Mouse (Mus musculus): ENCODE results near the gene Prss2. TPM values are rescaled to one million over a fixed set of nuclear protein-coding genes. Genes with fewer than 3 reads are reported as not detected.
"Not testable (repeated sequence)": the region's sequence is repeated elsewhere in the genome, so short reads cannot be mapped to it uniquely, and the experiment has no call there.

Gene Prss2
- polyA plus RNA-seq (2015; fragmentation: Nextera tagmentation; extraction: Ambion mirVana): 141 and 187 TPM in 2 replicates

- Histone ChIP-seq H3K4me2 (no peak within 1 kb of the TSS), H3K27ac (no peak within 1 kb of the TSS), H3K36me3 (no peaks in the 10 kb centered on the region), H3K4me3 (replicated peaks) (no peak within 1 kb of the TSS), H3K27me3 (replicated peaks) (no peaks in the 10 kb centered on the region), H3K4me1 (no peaks in the 10 kb centered on the region), H3K9me3 (no peaks in the 10 kb centered on the region), H3K9ac (no peak within 1 kb of the TSS)
- 71% methylated on average over 1 of the region's 1 CpGs for WGBS
- ATAC-seq (ENCODE audit: insufficient read depth, low FRiP score, low read depth): no peak
Measured at GRCm38 (mm10) chr6:41521487-41521886, at the start of gene Prss2. Prss2 (plus strand) TSS chr6:41521787.

GRCm38 (mm10) chr6:41499374-41499773 is 22.2 kb upstream of the Prss2 start:
- Histone ChIP-seq H3K9me3 (no peaks in the 10 kb centered on the region), H3K4me2 (no peak overlapping the region)

GRCm38 (mm10) chr6:41504915-41505314 is 16.7 kb upstream of the Prss2 start:
- 80% methylated on average over 2 of the region's 2 CpGs for WGBS
- Histone ChIP-seq H3K4me2 (no peak overlapping the region), H3K27me3 (replicated peaks) (no peaks in the 10 kb centered on the region), H3K36me3 (no peaks in the 10 kb centered on the region), H3K9ac (no peak overlapping the region), H3K27ac (no peak overlapping the region), H3K9me3 (no peaks in the 10 kb centered on the region), H3K4me3 (replicated peaks) (no peak overlapping the region), H3K4me1 (no peaks in the 10 kb centered on the region)
- no peak for ATAC-seq (ENCODE audit: insufficient read depth, low FRiP score, low read depth)

More at GRCm38 (mm10) chr6:41499374-41499773, 22.2 kb upstream of the Prss2 start:
- Histone ChIP-seq H3K4me3 (replicated peaks) (no peak overlapping the region), H3K27me3 (replicated peaks) (no peaks in the 10 kb centered on the region), H3K36me3 (no peaks in the 10 kb centered on the region), H3K9ac (no peak overlapping the region), H3K27ac (no peak overlapping the region), H3K4me1 (no peaks in the 10 kb centered on the region)
- WGBS: 86% methylated on average over 3 of the region's 3 CpGs
- ATAC-seq (ENCODE audit: insufficient read depth, low FRiP score, low read depth): no peak

- Histone ChIP-seq H3K27me3 (replicated peaks) (no peaks in the 10 kb centered on the region), H3K4me3 (replicated peaks) (no peak overlapping the region), H3K9ac (no peak overlapping the region), H3K4me2 (no peak overlapping the region), H3K9me3 (no peaks in the 10 kb centered on the region), H3K27ac (no peak overlapping the region), H3K36me3 (no peaks in the 10 kb centered on the region), H3K4me1 (no peaks in the 10 kb centered on the region)
- 56% methylated on average over 6 of the region's 6 CpGs for WGBS
- no peak for ATAC-seq (ENCODE audit: insufficient read depth, low FRiP score, low read depth)
Measured at GRCm38 (mm10) chr6:41505323-41505722, 16.3 kb upstream of the Prss2 start.

- no peaks in the 10 kb centered on the region for H3K4me1 ChIP-seq
- H3K27me3 ChIP-seq (replicated peaks): no peaks in the 10 kb centered on the region
- no peak overlapping the region for H3K27ac ChIP-seq
- no peak overlapping the region for H3K9ac ChIP-seq
- no peak overlapping the region for H3K4me2 ChIP-seq
- no peak overlapping the region for H3K4me3 ChIP-seq (replicated peaks)
- ATAC-seq (ENCODE audit: insufficient read depth, low FRiP score, low read depth): no peak
- 64% methylated on average over 6 of the region's 6 CpGs for WGBS
- H3K9me3 ChIP-seq: no peaks in the 10 kb centered on the region
- H3K36me3 ChIP-seq: no peaks in the 10 kb centered on the region
Measured at GRCm38 (mm10) chr6:41518017-41518524, 3.5 kb upstream of the Prss2 start.

- no peaks in the 10 kb centered on the region for H3K4me1 ChIP-seq
- H3K9me3 ChIP-seq: no peaks in the 10 kb centered on the region
- no peaks in the 10 kb centered on the region for H3K27me3 ChIP-seq (replicated peaks)
- H3K27ac ChIP-seq: no peak overlapping the region
- no peak overlapping the region for H3K4me3 ChIP-seq (replicated peaks)
- H3K9ac ChIP-seq: no peak overlapping the region
- H3K4me2 ChIP-seq: no peak overlapping the region
- no peaks in the 10 kb centered on the region for H3K36me3 ChIP-seq
- ATAC-seq (ENCODE audit: insufficient read depth, low FRiP score, low read depth): no peak
Measured at GRCm38 (mm10) chr6:41526453-41526852, 4.9 kb downstream of the Prss2 start.

GRCm38 (mm10) chr6:41527402-41527801 is 5.8 kb downstream of the Prss2 start:
- Histone ChIP-seq H3K4me2 (no peak overlapping the region), H3K9ac (no peak overlapping the region), H3K4me3 (replicated peaks) (no peak overlapping the region), H3K4me1 (no peaks in the 10 kb centered on the region), H3K27me3 (replicated peaks) (no peaks in the 10 kb centered on the region), H3K36me3 (no peaks in the 10 kb centered on the region), H3K27ac (no peak overlapping the region), H3K9me3 (no peaks in the 10 kb centered on the region)
- ATAC-seq (ENCODE audit: insufficient read depth, low FRiP score, low read depth): no peak
- 55% methylated on average over 1 of the region's 1 CpGs for WGBS

- not testable (repeated sequence) for H3K27ac ChIP-seq; H3K4me3 ChIP-seq (replicated peaks); H3K27me3 ChIP-seq (replicated peaks); H3K9ac ChIP-seq; H3K9me3 ChIP-seq; H3K4me1 ChIP-seq; H3K36me3 ChIP-seq; H3K4me2 ChIP-seq; ATAC-seq (ENCODE audit: insufficient read depth, low FRiP score, low read depth)
- 5% methylated on average over 1 of the region's 2 CpGs for WGBS
Measured at GRCm38 (mm10) chr6:41529987-41530386, 8.4 kb downstream of the Prss2 start.

- no peak for ATAC-seq (ENCODE audit: insufficient read depth, low FRiP score, low read depth)
- no peaks in the 10 kb centered on the region for H3K4me1 ChIP-seq
- H3K27ac ChIP-seq: no peak overlapping the region
- no peaks in the 10 kb centered on the region for H3K9me3 ChIP-seq
- no peaks in the 10 kb centered on the region for H3K27me3 ChIP-seq (replicated peaks)
- H3K9ac ChIP-seq: no peak overlapping the region
- H3K4me2 ChIP-seq: no peak overlapping the region
- no peak overlapping the region for H3K4me3 ChIP-seq (replicated peaks)
- WGBS: 80% methylated on average over 4 of the region's 4 CpGs
- H3K36me3 ChIP-seq: no peaks in the 10 kb centered on the region
Measured at GRCm38 (mm10) chr6:41532181-41532580, 10.6 kb downstream of the Prss2 start.

GRCm38 (mm10) chr6:41532687-41533284 is 11.2 kb downstream of the Prss2 start:
- no peak overlapping the region for H3K4me2 ChIP-seq
- 84% methylated on average over 8 of the region's 8 CpGs for WGBS
- no peak overlapping the region for H3K9ac ChIP-seq
- H3K27me3 ChIP-seq (replicated peaks): no peaks in the 10 kb centered on the region
- H3K4me3 ChIP-seq (replicated peaks): no peak overlapping the region
- no peaks in the 10 kb centered on the region for H3K9me3 ChIP-seq
- H3K27ac ChIP-seq: no peak overlapping the region
- no peak for ATAC-seq (ENCODE audit: insufficient read depth, low FRiP score, low read depth)
- H3K4me1 ChIP-seq: no peaks in the 10 kb centered on the region
- no peaks in the 10 kb centered on the region for H3K36me3 ChIP-seq

- Histone ChIP-seq H3K4me3 (replicated peaks) (no peak overlapping the region), H3K27me3 (replicated peaks) (no peaks in the 10 kb centered on the region), H3K4me1 (no peaks in the 10 kb centered on the region), H3K4me2 (no peak overlapping the region), H3K27ac (no peak overlapping the region), H3K9me3 (no peaks in the 10 kb centered on the region), H3K9ac (no peak overlapping the region), H3K36me3 (no peaks in the 10 kb centered on the region)
- 90% methylated on average over 1 of the region's 1 CpGs for WGBS
- ATAC-seq (ENCODE audit: insufficient read depth, low FRiP score, low read depth): no peak
Measured at GRCm38 (mm10) chr6:41537376-41537775, 15.8 kb downstream of the Prss2 start.

- not testable (repeated sequence) for H3K4me1 ChIP-seq; H3K27ac ChIP-seq; H3K36me3 ChIP-seq; H3K4me2 ChIP-seq; H3K4me3 ChIP-seq (replicated peaks); H3K9ac ChIP-seq; ATAC-seq (ENCODE audit: insufficient read depth, low FRiP score, low read depth); H3K9me3 ChIP-seq; H3K27me3 ChIP-seq (replicated peaks)
- WGBS: 80% methylated on average over 7 of the region's 8 CpGs
Measured at GRCm38 (mm10) chr6:41538296-41538695, 16.7 kb downstream of the Prss2 start.

GRCm38 (mm10) chr6:41540746-41541145 is 19.2 kb downstream of the Prss2 start:
- ATAC-seq (ENCODE audit: insufficient read depth, low FRiP score, low read depth): no peak
- no peaks in the 10 kb centered on the region for H3K9me3 ChIP-seq
- H3K27ac ChIP-seq: no peak overlapping the region
- H3K36me3 ChIP-seq: no peaks in the 10 kb centered on the region
- no peaks in the 10 kb centered on the region for H3K4me1 ChIP-seq
- no peak overlapping the region for H3K9ac ChIP-seq
- H3K27me3 ChIP-seq (replicated peaks): no peaks in the 10 kb centered on the region
- no peak overlapping the region for H3K4me2 ChIP-seq
- no peak overlapping the region for H3K4me3 ChIP-seq (replicated peaks)
